Mouse (Mus musculus) bone marrow, adult 2 months (tissue): ENCODE measurements at regions not wholly inside any gene's neighbourhood (a gene's known extent, or its start where the extent isn't known, plus 50 kb on each side); places are given as distances from the start of the nearest gene placed in this dataset.

ENCODE experiments used
- CTCF ChIP-seq: fragments of 200-500 bp; IDR thresholded peaks from 2 replicates; pipeline ENCODE4 v1.5.1; 2011; ENCODE audit warnings: low read length, control low read depth; ENCODE audit not compliant: control insufficient read depth, insufficient read depth
- POLR2A ChIP-seq: fragments of 200-500 bp; IDR thresholded peaks from 2 replicates; pipeline ENCODE4 v1.6.1; 2011; ENCODE audit warnings: low read depth, mild to moderate bottlenecking, control low read depth, low read length, borderline replicate concordance; ENCODE audit not compliant: control insufficient read depth

DNA sequence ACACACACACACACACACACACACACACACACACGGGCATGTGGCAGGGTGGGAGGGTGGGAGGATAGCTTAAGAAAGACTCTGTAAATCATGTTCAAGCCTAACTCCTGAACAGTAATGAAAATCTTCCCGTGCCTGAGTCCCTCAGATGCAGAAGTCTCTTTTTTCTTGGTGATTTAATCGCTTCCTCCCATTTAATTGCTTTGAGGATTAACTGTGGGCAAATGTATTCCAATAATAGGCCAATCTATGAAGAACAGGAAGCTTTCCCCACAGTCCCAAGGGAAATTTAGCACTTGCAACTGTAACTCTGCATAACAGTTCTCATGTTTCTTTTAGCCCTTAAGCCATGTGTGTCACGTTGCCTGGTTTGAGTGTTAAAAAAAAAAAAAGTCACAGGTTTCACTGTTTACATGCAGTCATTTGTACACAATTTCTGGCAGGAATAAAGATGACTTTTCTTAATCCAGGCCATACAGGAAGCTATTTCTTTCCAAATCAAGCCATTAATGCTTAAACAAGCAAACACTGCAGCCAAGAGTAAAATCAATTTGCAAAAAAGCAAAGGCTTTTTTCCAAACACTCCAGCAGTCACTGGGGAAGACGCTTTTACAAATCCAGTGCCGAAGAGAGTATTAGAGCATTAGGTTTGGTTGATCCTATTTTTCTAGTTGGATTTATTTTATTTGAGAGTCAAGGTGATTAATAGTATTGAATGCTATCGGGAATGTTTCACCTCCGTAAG, 370.8 kb upstream of the Atp2b1 start:
- TF ChIP-seq CTCF: no peak
- no peak for TF ChIP-seq POLR2A
